Mouse (Mus musculus) lung, postnatal 14 days (tissue): ENCODE data around the gene Arl6ip6.

Experiments used
- DNase-seq: peaks from one replicate; pipeline ENCODE4 v3.0.0; 2021

Gene Arl6ip6

DNA sequence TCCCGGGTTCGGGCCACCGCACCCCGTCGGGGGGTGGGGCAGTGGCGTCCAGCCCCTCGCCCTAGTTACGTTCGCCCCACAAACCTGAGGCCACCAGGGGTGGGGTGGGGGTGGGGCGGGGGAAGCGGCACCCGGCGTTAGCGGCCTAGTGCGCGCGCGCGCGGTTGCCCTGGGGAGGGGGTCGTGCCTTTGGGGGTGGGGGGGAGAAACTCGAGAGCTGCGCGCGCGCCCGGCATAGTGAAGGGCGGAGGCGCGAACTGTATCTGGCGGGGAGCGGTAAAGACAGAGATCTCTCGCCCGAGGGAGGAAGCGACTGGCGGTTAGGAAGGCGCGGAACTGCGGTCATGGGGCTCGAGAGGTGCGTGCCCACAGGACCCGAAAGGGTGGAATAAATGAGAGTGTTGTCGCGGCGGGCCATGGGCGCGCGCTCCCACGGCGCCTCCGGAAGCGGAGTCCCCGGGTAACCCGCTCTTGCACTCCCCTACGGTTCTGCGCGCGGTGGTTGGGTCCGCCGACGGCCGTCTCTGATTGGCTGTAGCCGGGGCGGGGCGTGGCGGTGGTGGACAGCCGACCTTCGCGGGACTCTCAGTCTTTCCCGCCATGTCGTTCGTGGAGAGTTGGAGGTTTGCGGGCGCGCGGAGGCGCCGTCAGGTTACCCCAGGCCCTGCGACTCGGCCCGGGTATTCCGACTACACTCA, at the start of gene Arl6ip6:
TSS of gene Arl6ip6 (plus strand) at position 204 of the 698 bp plus-strand sequence.
- DNase-seq: peak; percentile 99

- DNase-seq: no peak
These were observed 44.7 kb upstream of the Arl6ip6 start for GRCm38 (mm10) chr2:53146852-53147251.

DNA sequence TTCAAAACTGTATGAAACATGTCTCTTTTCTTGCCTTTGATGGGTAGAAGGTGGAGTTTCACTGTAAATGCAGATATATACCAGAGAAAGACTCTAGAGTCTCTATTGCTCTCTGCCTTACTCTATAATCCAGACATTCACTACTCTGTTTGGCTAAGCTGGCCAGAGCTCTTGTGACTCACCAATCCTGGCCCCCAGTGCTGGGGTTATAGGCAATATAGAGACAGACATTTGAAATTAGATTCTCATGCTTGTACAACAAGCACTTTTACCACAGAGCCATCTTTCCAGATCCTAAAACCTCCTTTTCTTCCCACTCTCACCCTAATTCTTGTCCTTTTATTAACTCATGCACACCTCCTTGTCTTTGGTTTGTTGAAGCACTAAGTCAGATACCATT, 17.6 kb upstream of the Arl6ip6 start:
- no peak for DNase-seq

GRCm38 (mm10) chr2:53178966-53179365, 12.6 kb upstream of the Arl6ip6 start:
- no peak for DNase-seq

- DNase-seq: no peak
These were observed 11.7 kb upstream of the Arl6ip6 start for GRCm38 (mm10) chr2:53179876-53180275.

DNA sequence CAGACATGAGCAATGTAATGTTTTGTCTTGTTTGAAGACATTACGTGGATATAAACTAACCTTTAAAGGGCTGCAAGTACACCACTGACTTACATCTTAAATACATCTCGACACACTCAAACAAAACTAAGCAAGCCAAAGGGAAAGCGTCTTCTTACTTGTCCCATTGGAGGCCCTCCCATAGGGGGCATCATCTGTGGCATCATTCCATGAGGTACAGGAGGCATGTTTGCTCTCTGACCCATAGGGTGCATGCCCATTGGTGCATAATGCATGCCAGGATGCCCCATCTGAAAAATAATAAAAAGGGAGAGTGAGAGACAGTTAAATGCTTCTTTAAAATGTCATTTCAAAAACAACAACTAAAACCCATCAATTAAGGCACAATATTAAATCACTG, 1.7 kb upstream of the Arl6ip6 start:
- no peak for DNase-seq

GRCm38 (mm10) chr2:53190684-53191511, 628 bp upstream of the Arl6ip6 start, which contains the start of gene Prpf40a:
Prpf40a (minus strand) TSS chr2:53191284.
- DNase-seq: peak; percentile 100

DNA sequence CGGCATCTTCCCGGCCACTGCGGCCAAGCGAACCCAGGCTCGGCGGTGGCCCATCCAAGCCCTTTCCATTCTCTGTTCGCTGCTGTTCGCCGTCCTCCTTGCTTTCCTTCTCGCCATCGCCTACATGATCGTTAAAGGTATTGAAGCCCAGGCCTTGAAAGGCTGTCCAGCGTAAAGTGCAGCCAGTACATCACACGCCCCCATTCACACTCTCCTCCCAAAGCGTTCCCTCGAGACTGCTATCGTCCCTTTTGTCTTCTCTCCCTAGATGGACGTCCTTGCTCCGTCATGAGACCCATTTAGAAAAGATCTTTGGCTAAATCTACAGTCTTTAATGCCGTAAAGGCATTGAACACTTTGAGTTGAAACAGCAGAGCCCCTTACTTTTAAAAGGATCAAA, 860 bp downstream of the Arl6ip6 start:
- DNase-seq: no peak

GRCm38 (mm10) chr2:53196431-53196830, 4.9 kb downstream of the Arl6ip6 start:
- DNase-seq: no peak

DNA sequence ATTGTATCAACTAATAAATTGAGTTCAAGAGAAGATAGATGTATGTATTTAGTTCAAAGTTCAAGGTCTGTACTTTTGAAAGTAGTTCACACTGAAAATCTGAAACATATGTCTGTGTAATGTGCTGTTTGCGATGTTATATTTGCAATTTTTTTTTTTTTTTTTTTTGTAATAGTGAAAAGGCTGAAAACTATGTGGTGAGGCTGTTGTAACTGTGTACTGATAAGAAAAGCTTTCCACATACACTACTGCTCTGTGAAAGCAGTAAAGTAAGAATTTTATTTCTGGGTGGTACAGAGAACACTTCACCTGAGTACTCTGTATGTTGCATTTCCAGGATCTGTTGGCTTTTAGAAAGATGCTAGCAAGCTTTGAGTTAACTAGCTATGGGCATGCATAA, 7.7 kb downstream of the Arl6ip6 start:
- DNase-seq: no peak

DNA sequence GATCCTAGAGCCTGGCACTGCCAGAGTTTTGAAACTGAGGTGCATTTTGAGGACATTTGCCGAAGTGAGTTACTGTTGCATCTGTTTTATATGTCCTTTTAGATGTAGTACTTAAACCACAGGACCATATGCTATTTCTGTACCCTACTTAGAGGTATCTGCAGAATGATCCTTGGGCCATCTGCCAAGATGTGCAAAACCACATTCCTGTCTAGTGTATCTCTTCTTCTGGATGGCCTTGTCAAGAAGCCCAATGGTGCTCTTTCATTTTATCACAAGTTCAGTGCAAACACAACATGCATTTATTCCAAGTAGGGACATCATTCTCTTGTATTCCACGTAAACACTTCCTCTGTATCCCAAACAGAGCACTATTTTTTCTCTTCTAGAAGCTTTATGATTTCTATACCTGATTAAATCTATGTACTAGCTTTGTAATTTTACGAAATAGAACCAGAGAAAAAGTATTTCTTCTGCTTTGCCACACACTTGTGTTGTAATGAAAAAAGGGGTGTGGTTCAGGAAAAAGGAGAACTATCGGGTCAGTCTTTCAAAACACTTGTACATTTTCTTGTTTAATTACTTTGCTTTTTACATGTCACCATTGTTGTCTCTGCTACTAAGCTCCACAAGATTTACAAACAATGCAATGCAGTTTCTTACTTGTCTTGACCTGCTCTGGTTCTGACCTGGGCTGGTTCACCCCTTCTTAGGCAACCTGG, 8.8 kb downstream of the Arl6ip6 start:
- no peak for DNase-seq

DNA sequence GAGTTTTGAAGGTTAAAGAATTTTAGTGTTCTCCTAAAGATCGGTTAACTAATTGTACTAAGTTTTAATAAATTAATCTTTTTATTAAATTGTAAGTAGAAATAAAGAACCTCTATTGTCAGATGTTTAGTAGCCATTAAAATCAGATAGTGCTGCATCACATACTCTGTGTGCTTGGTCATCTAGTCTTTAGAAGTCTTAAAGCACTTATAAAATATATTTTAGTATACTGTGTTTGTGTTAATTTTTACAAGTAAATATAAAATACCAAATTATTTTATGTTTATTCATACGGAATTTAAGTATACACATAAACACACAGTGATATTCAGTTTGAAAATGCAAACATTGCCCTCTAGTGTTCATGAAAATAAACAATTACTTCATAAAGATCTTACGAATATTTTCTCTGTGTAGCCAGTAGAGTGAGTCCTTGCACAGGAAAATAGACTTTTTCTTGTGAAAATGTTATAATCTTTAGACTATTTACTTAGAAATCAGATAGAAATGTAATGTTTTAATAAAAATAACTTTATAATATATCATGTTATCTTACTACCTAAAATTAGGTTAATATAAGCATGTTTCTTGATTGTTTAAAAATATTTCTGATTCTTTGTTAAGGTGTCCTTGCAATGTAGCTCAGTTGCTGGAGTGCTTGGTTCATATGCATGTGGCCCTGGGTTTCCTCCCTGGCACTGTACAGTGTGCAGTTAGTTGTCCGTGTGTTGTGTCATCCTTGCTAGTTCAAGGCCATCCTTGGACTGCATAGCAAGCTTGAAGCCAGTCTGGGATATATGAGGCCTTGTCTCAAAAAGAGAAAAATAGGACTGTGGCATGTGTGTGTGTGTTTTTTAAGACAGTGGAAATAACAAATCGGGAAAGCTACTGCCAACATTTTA, 13.1 kb downstream of the Arl6ip6 start:
- no peak for DNase-seq

DNA sequence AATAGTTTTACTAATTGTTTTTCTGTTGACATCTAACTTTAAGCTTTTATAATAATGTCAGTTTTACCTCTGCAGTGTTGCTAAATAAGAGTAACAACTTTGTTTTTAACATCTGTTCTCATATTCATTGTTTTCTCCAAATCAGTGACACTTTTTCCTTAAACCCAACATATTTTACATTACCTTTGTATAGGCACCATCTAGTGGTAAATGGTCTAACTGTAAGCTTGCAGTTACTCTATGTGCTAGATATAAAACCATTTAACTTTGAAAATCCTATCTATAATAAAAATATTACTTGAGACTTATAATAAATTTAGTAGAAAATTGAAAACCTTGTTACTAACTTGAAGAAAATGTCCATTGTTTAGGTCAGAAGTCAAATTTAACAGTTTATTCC, 15.2 kb downstream of the Arl6ip6 start:
- DNase-seq: no peak

DNA sequence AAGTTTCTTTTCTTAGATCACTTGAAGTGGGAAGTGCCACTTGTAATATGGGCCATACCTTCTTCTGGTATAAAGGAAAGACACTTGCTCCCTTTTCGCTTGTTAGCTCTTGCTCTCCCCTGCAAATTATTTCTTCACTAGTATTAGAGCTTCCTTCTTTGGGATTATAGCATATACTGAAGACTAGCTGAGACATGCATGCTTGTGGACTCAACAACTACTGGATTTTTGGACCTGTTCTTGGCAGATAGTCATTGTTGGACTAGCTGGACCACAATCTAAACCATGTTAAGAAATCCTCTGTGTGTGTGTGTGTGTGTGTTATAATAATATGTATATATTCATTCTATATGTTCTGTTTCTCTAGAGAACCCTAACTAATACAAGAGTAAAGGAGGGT, 22.0 kb downstream of the Arl6ip6 start:
- no peak for DNase-seq

GRCm38 (mm10) chr2:53222242-53222641, 30.7 kb downstream of the Arl6ip6 start:
- no peak for DNase-seq

DNA sequence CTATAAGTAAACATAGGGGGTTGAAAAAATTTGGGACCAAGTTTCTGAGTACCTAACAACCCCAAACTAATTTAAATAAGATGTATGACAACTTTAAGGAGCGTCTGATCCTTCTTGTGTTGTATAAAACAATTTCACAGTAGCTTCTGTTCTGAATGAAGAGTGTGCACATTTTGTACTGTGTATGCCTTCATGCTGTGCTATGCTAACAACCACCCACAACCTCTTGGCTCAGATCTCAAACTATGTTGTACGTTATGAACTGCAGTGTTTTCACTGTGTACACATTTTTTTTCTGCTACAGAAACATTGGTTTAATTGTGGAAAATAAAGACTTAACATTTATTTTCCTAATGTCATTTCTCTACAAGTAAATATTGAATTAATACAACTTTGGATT, 65.5 kb downstream of the Arl6ip6 start:
- no peak for DNase-seq
